Mouse (Mus musculus): ENCODE results near the gene Irak3. TPM values are rescaled to one million over a fixed set of nuclear protein-coding genes. Genes with fewer than 3 reads are reported as not detected.
A peak's percentile ranks its signal among the peaks of the same experiment; 100 is the strongest.

Gene Irak3
- polyA plus RNA-seq, 1 experiment from 2014 or later, result 0.32 TPM

DNA sequence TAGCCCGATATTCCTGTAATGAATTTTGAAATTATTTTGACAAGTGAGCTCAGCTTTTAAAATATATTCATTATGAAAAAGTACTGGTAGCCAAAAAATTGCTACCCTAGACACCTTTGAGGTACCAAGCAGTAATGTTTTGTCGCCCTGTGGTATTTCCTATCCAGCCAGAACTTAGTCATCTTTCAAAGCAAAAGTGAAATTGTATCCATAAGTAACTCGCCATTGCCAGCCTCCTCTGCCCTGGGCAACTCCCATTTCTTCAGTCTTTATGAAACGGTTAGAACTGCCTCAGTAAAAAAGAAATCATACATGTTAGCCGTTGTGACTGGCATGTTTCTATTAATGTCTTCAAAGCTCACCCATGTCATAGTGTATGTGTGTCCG is 7.6 kb upstream of the Irak3 start:
- no peaks in the 10 kb centered on the region for H3K36me3 ChIP-seq (ENCODE audit: control insufficient read depth, insufficient read depth, low read length)
- no peaks in the 10 kb centered on the region for H3K9me3 ChIP-seq (ENCODE audit: control insufficient read depth, low read length)
- WGBS, result 74% methylated on average over 6 of the region's 6 CpGs
- peak overlapping the region; percentile 77 for H3K4me2 ChIP-seq (ENCODE audit: low read depth, low read length)
- H3K27me3 ChIP-seq (ENCODE audit: control insufficient read depth, insufficient read depth, low read length), result no peaks in the 10 kb centered on the region
- peak overlapping the region; percentile 95 for H3K4me3 ChIP-seq (ENCODE audit: low read depth, low read length)
- H3K27ac ChIP-seq (ENCODE audit: low read depth, low read length), result no peak overlapping the region
- no peaks in the 10 kb centered on the region for H3K4me1 ChIP-seq (ENCODE audit: control insufficient read depth, insufficient read depth, low read length)
- no peak overlapping the region for H3K9ac ChIP-seq (replicated peaks; ENCODE audit: low read depth, low read length)
- no peak for ATAC-seq (ENCODE audit: low read depth)

DNA sequence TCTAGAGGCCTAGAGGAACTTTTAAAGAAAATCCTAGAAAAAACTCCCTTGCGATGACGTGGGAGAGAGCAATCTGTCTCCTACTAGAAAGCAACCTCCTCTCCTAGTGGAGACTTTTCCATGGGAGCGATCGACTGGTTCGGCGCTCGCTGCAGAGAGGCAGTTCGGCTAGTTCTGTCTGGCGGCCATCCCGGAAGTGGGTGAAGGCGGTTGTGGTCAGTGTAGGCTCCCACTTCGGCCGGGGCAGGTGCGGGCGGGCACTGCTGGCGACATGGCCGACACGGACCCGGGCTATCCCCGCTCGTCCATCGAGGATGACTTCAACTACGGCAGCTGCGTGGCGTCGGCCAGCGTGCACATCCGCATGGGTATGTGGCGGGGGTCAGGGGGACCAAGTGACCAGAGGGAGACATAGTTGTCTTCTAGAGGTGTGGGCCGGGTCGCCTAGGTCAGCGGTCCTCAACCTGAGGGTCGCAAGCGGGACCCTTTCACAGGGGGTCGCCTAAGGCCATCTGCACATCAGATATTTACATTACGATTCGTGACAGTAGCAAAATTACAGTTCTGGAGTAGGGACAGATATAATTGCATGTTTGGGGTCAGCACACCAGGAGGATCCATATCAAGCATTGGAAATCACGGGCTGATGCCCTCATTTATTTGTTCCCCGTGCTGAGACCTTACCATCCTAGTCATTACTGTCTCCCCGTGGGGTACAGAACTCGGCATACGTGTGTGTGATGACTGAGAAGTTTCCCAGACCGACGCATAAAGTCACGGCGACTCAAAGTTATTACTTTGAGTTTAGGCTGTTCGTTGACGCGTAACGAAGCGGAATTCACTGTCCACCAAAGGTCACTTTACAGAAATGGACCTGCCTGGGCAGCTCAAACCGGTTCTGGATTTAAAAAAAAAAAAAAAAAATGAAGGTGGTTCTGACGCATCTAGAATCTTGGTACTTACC is 6.9 kb upstream of the Irak3 start:
- Histone ChIP-seq H3K36me3 (ENCODE audit: control insufficient read depth, insufficient read depth, low read length) (no peaks in the 10 kb centered on the region), H3K9ac (replicated peaks; ENCODE audit: low read depth, low read length) (peak overlapping the region; percentile 77), H3K4me1 (ENCODE audit: control insufficient read depth, insufficient read depth, low read length) (no peaks in the 10 kb centered on the region), H3K4me2 (ENCODE audit: low read depth, low read length) (peak overlapping the region; percentile 77), H3K27me3 (ENCODE audit: control insufficient read depth, insufficient read depth, low read length) (no peaks in the 10 kb centered on the region), H3K9me3 (ENCODE audit: control insufficient read depth, low read length) (no peaks in the 10 kb centered on the region), H3K4me3 (ENCODE audit: low read depth, low read length) (peak overlapping the region; percentile 95), H3K27ac (ENCODE audit: low read depth, low read length) (no peak overlapping the region)
- 4% methylated on average over 53 of the region's 53 CpGs for WGBS
- peak; percentile 94 for ATAC-seq (ENCODE audit: low read depth)

DNA sequence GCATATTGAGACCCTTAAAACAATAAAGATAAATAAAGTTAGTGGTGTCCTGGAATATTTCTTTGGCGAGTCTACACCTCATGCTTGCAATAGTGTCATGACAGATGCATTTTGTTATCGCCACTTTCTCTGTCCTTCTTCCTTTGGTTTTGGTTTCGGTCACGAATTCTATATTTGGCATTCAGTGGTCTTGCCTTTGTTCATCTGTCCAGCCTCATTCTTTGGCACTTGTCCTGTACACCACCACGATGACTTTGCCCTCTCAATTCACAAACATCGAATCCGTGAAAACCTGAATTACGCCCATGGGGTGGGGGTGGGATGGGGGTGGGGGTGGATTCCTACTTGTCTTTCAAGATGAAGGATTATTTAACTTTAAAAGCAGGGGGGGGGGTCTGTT is 6.1 kb upstream of the Irak3 start:
- Histone ChIP-seq H3K36me3 (ENCODE audit: control insufficient read depth, insufficient read depth, low read length) (no peaks in the 10 kb centered on the region), H3K4me3 (ENCODE audit: low read depth, low read length) (no peak overlapping the region), H3K27ac (ENCODE audit: low read depth, low read length) (no peak overlapping the region), H3K4me2 (ENCODE audit: low read depth, low read length) (no peak overlapping the region), H3K9me3 (ENCODE audit: control insufficient read depth, low read length) (no peaks in the 10 kb centered on the region), H3K9ac (replicated peaks; ENCODE audit: low read depth, low read length) (no peak overlapping the region), H3K4me1 (ENCODE audit: control insufficient read depth, insufficient read depth, low read length) (no peaks in the 10 kb centered on the region), H3K27me3 (ENCODE audit: control insufficient read depth, insufficient read depth, low read length) (no peaks in the 10 kb centered on the region)
- ATAC-seq (ENCODE audit: low read depth), result no peak; the same call in 1 of the 2 replicates
- WGBS, result 80% methylated on average over 8 of the region's 8 CpGs

DNA sequence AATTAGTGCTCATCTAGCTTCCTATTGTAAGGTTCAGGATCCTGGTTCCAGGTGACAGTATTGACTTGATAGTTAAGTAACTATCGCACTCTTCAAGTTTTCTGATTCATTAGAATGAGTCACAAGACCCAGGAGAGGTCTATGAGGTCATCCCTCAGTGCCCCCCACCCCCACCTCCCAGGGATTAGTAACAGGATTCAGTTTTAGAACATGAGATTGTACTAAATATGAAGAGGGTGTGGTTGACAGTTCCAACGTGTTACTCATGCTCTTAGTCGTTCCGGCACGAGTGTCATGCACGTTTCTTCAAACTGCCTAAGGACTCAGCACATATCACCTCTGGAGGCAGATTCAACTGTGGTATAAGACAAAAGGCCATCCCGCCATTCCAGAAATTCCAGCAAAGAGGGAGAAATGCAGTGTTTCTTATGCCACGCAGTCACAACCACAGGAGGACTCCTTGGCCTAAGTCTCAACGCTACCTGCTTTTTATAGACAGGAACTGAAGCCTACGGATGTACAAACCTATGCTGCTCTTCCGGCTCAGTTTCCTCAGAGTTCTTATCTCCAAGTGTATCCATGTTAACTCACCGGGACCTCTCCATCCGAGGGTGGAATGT is 2.8 kb upstream of the Irak3 start:
- Histone ChIP-seq H3K9me3 (ENCODE audit: control insufficient read depth, low read length) (no peaks in the 10 kb centered on the region), H3K27me3 (ENCODE audit: control insufficient read depth, insufficient read depth, low read length) (peaks cover 3% of the 10 kb centered on the region; the same call in 1 of the 2 replicates), H3K36me3 (ENCODE audit: control insufficient read depth, insufficient read depth, low read length) (no peaks in the 10 kb centered on the region), H3K4me1 (ENCODE audit: control insufficient read depth, insufficient read depth, low read length) (peaks cover 6% of the 10 kb centered on the region; the same call in 1 of the 2 replicates), H3K27ac (ENCODE audit: low read depth, low read length) (no peak overlapping the region), H3K9ac (replicated peaks; ENCODE audit: low read depth, low read length) (no peak overlapping the region), H3K4me3 (ENCODE audit: low read depth, low read length) (no peak overlapping the region), H3K4me2 (ENCODE audit: low read depth, low read length) (no peak overlapping the region)
- 87% methylated on average over 13 of the region's 13 CpGs for WGBS
- no peak for ATAC-seq (ENCODE audit: low read depth)

DNA sequence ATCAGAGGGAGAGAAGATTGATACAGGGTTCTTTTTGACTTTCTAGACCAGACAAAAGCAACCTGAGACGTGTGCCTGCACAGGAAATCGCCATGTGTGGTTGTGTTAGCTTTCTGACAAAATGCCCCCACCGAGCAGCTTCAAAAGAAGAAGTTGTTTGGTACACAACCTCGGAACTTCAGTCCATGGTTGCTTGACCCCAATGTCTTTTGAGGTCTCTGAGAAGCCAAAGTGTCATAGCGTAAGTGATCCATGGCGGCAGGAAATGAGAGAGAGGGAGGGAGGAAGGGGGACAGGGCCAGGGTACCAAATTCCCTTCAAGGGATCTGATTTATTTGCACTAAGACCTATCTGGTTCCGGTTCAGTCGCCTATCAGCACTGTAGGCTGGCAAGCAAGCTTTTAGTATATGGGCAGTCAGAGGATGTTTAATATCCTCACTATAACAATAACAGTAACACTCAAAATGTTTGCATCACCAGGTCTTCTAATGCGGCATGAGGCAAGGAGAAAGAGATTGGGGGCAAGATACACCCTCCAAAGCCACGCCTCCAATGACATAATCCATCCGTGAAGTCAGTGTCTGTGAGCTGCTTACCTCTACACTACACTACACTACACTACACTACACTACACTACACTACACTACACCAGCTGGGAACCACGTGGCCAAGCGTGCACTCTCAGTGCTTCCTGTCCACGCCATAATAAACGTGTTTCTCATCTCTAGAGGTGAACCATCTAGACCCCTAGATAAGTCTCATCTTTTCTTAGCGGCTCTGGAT is 729 bp upstream of the Irak3 start:
- peaks cover 6% of the 10 kb centered on the region; the same call in 1 of the 2 replicates for H3K4me1 ChIP-seq (ENCODE audit: control insufficient read depth, insufficient read depth, low read length)
- WGBS, result 72% methylated on average over 16 of the region's 16 CpGs
- H3K9ac ChIP-seq (replicated peaks; ENCODE audit: low read depth, low read length), result no peak overlapping the region
- no peak overlapping the region for H3K27ac ChIP-seq (ENCODE audit: low read depth, low read length)
- peaks cover 3% of the 10 kb centered on the region; the same call in 1 of the 2 replicates for H3K27me3 ChIP-seq (ENCODE audit: control insufficient read depth, insufficient read depth, low read length)
- ATAC-seq (ENCODE audit: low read depth), result no peak; the same call in 1 of the 2 replicates
- no peak overlapping the region for H3K4me3 ChIP-seq (ENCODE audit: low read depth, low read length)
- no peaks in the 10 kb centered on the region for H3K9me3 ChIP-seq (ENCODE audit: control insufficient read depth, low read length)
- no peak overlapping the region for H3K4me2 ChIP-seq (ENCODE audit: low read depth, low read length)
- H3K36me3 ChIP-seq (ENCODE audit: control insufficient read depth, insufficient read depth, low read length), result no peaks in the 10 kb centered on the region

DNA sequence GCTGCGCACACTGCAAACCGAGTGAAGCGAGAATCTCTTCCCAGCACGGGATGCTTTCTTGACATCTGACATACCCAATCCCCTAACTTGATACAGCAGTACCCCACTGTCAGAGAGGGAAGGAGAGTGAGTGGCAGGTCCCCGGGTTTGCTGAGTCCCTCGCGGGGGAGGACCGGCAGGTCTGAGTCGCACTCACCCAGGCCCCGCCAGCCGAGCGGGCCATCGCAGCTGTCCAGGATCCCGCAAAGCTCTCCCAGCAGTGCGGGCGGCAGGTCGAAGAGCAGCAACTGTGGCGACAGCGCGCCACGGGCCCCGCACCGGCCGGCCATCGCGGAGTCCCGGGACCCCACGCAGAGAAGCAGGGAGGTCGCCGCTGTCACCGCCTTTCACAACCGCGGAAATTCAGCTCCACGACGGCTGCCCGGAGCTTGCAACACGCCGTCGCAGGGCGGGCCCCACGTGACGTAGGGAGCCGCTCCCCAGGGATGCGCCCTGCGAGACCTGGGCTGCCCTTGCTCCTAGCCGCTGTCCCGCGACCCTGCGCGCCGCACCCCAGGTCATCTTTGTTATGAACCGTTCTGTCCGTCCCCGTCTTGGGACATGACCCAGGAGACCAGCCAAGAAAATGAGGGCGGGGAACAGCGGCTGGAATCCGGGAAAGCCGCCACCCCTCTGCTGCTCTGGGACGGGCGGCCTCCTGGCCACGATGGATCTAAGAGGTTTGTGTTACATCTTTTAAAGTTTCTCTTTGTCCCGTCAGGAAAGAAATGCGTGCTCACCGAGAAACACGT is 604 bp downstream of the Irak3 start, which contains the start of gene Tmbim4:
Gene Tmbim4 (plus strand): TSS at position 460 of the 791 bp plus-strand sequence.
- 1% methylated on average over 60 of the region's 65 CpGs for WGBS

DNA sequence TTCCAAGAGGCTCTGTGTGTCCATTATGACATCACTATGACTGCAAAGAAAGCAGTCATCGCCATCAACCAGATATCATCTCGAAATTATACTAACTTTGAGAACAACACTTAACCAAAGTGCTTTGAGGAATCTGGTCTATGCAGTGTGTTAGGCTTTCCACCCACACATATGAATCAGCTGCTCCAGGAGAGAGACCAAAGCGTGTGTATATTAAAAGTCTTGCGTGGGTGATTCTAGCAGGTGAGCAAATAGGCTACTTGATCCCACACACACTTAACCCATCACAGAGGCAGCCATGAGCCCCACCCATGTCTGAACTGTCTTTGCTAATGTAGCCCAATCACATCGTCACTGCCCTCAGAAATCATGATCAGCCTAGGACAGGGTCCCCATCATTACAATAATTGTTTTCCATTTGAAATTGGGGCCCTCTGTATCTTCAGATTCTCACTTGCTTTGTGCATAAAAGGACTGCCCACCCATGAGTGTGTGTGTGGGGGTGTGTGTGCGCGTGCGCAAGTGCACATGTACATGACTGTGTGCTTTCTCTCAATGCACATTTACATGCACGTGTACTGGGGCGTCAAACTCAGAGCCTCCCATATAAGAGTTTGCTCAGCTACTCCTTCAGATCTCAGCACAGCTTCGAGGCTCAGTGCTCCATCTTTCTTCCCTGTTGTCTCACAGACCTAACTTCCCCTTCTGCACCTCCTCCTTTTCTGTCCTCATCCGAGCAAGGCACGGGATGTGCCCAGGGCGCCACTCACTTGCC is 4.7 kb downstream of the Irak3 start:
- no peaks in the 10 kb centered on the region for H3K9me3 ChIP-seq (ENCODE audit: control insufficient read depth, low read length)
- no peak overlapping the region for H3K27ac ChIP-seq (ENCODE audit: low read depth, low read length)
- no peak overlapping the region for H3K4me2 ChIP-seq (ENCODE audit: low read depth, low read length)
- WGBS, result 81% methylated on average over 14 of the region's 14 CpGs
- peaks cover 3% of the 10 kb centered on the region; the same call in 1 of the 2 replicates for H3K27me3 ChIP-seq (ENCODE audit: control insufficient read depth, insufficient read depth, low read length)
- H3K4me1 ChIP-seq (ENCODE audit: control insufficient read depth, insufficient read depth, low read length), result peaks cover 6% of the 10 kb centered on the region; the same call in 1 of the 2 replicates
- H3K4me3 ChIP-seq (ENCODE audit: low read depth, low read length), result no peak overlapping the region
- H3K36me3 ChIP-seq (ENCODE audit: control insufficient read depth, insufficient read depth, low read length), result no peaks in the 10 kb centered on the region
- no peak for ATAC-seq (ENCODE audit: low read depth)
- H3K9ac ChIP-seq (replicated peaks; ENCODE audit: low read depth, low read length), result no peak overlapping the region

More for the DNA sequence above, 604 bp downstream of the Irak3 start, which contains the start of gene Tmbim4:
- Histone ChIP-seq H3K4me2 (ENCODE audit: low read depth, low read length) (peak within 1 kb of the TSS; percentile 57), H3K4me1 (ENCODE audit: control insufficient read depth, insufficient read depth, low read length) (peaks cover 6% of the 10 kb centered on the region; the same call in 1 of the 2 replicates), H3K27ac (ENCODE audit: low read depth, low read length) (no peak within 1 kb of the TSS), H3K36me3 (ENCODE audit: control insufficient read depth, insufficient read depth, low read length) (no peaks in the 10 kb centered on the region), H3K4me3 (ENCODE audit: low read depth, low read length) (peak within 1 kb of the TSS; percentile 38), H3K9ac (replicated peaks; ENCODE audit: low read depth, low read length) (0 out of 2 replicates have a peak within 1 kb of the TSS, but pooled peaks have one; percentile 30), H3K9me3 (ENCODE audit: control insufficient read depth, low read length) (no peaks in the 10 kb centered on the region), H3K27me3 (ENCODE audit: control insufficient read depth, insufficient read depth, low read length) (peaks cover 3% of the 10 kb centered on the region; the same call in 1 of the 2 replicates)
- ATAC-seq (ENCODE audit: low read depth), result peak; percentile 46; the same call in 1 of the 2 replicates

Measured in neural tube, embryonic 14.5 days (tissue).